Mouse (Mus musculus): ENCODE measurements around the gene Atp1b1. TPM values are rescaled to one million over a fixed set of nuclear protein-coding genes. Genes with fewer than 3 reads are reported as not detected.

The Atp1b1 gene
- polyA plus RNA-seq, 2 experiments: 6.5 to 7.9 TPM

DNA sequence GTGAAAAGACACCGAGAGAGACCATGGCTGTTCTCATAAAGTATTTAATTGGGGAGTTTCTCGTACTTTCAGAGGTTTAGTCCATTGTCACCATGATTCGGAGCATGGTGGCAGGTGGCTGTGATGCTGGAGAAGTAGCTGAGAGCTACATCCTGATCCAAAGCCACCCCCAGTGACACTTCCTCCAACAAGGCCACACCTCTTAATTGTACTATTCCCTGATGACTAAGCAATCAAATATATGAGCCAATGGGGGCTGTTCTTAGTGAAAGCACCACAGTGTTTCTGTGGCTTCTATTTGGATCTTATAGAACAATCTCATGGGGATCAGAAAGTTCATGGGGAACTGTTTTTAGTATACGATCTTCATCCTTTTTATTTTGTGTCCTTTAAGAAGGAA lies 68.4 kb downstream of the Atp1b1 start:
- Histone ChIP-seq H3K4me3 (ENCODE audit: insufficient read depth in 1 of 2, low read depth in 2 of 2, low read length in 2 of 2) (no peak overlapping the region), H3K9ac (replicated peaks) (no peak overlapping the region), H3K27ac (no peak overlapping the region), H3K4me1 (replicated peaks; ENCODE audit: control insufficient read depth in 2 of 2, insufficient read depth in 2 of 2, low read length in 1 of 2) (no peaks in the 10 kb centered on the region), H3K27me3 (ENCODE audit: control insufficient read depth, insufficient read depth, low read length) (no peaks in the 10 kb centered on the region), H3K9me3 (ENCODE audit: control insufficient read depth, low read length) (no peaks in the 10 kb centered on the region), H3K4me2 (ENCODE audit: low read depth) (no peak overlapping the region), H3K36me3 (replicated peaks; ENCODE audit: control insufficient read depth, insufficient read depth, low read depth) (no peaks in the 10 kb centered on the region)
- DNase-seq (ENCODE audit: low read depth in 3 of 3, low spot score in 3 of 3): no peak
- WGBS (ENCODE audit: insufficient replicate concordance): 71% methylated on average over 4 of the region's 4 CpGs
- TF ChIP-seq CTCF (IDR thresholded peaks at IDR 0.05; ENCODE audit: low read depth) (no peak), EP300 (IDR thresholded peaks at IDR 0.05; ENCODE audit: low read depth) (no peak)
- no peak for ATAC-seq (ENCODE audit: insufficient read depth)

Other genes starting within 250 kb of the Atp1b1 start
- 12.8 and 13.0 TPM in 2 replicates for gene Slc19a2, start 209.3 kb downstream of the Atp1b1 start, polyA plus RNA-seq (2012; rRNA removed)
- 19.6 and 19.8 TPM in 2 replicates for gene Slc19a2, start 209.3 kb downstream of the Atp1b1 start, polyA plus RNA-seq (2014; fragmentation: Nextera tagmentation; extraction: Ambion mirVana)
- gene Ccdc181, start 182.8 kb downstream of the Atp1b1 start, polyA plus RNA-seq (2012; rRNA removed): 0.80 and 1.8 TPM in 2 replicates
- gene Ccdc181, start 182.8 kb downstream of the Atp1b1 start, polyA plus RNA-seq (2014; fragmentation: Nextera tagmentation; extraction: Ambion mirVana): 2.3 and 3.7 TPM in 2 replicates
- gene Nme7, start 154.2 kb downstream of the Atp1b1 start, polyA plus RNA-seq (2012; rRNA removed): 4.2 and 6.4 TPM in 2 replicates
- gene Nme7, start 154.2 kb downstream of the Atp1b1 start, polyA plus RNA-seq (2014; fragmentation: Nextera tagmentation; extraction: Ambion mirVana): 9.0 and 13.0 TPM in 2 replicates
- 2.3 and 4.1 TPM in 2 replicates for gene Blzf1, start 150.9 kb downstream of the Atp1b1 start, polyA plus RNA-seq (2012; rRNA removed)
- gene Blzf1, start 150.9 kb downstream of the Atp1b1 start, polyA plus RNA-seq (2014; fragmentation: Nextera tagmentation; extraction: Ambion mirVana): 8.5 and 9.9 TPM in 2 replicates